Mouse (Mus musculus) neutrophil, adult 83 days (primary cell): ENCODE measurements around the gene Olfr213. TPM values are rescaled to one million over a fixed set of nuclear protein-coding genes. Genes with fewer than 3 reads are reported as not detected.

Experiments used
- total RNA-seq, 2 experiments: library from RNA; stranded (reverse); gene quantifications; one replicate each; pipeline ENCODE4 v1.2.4; 2023

Olfr213 gene
- not detected for total RNA-seq

DNA sequence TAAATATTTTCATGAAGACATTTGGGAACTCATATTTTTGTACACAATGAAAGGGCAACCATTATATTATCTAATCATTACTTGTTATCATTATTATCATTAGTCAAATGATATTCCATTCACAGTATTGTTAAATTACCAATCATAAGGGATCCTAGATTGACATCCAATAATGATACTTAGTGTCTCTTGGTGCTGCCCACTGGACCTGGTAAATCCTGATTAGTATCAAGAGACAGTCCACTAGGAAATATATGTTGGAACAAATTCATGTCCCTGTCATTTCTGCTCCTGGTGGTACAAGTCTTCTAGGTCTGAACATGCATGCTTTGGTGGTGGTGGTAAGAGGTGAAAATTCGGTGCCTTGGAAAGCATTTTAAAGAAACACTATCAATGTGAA, at the start of gene Olfr213:
Olfr213 (plus strand) TSS at position 301 of the 400 bp plus-strand sequence.

DNA sequence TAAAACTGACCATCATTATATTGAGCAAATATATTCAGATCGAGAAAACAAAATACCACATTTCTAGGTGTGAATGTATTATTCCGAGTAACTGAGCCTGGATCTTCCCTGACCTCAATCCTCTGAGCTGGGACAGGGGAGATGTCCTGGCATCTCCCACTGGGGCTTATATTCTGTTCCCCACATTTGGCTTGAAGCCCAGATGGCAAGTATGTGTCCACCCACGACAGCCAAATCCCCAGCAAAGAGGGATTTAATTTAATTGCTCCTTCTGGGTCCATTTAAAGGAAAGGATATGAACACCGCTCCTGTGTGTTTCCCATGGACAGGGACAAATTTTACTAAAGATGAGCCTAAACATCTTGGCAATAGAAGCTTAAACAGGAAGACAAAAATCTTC, 49.5 kb upstream of the Olfr213 start, which contains the start of gene Olfr211:
Olfr211 (plus strand) TSS at position 301 of the 400 bp plus-strand sequence.

DNA sequence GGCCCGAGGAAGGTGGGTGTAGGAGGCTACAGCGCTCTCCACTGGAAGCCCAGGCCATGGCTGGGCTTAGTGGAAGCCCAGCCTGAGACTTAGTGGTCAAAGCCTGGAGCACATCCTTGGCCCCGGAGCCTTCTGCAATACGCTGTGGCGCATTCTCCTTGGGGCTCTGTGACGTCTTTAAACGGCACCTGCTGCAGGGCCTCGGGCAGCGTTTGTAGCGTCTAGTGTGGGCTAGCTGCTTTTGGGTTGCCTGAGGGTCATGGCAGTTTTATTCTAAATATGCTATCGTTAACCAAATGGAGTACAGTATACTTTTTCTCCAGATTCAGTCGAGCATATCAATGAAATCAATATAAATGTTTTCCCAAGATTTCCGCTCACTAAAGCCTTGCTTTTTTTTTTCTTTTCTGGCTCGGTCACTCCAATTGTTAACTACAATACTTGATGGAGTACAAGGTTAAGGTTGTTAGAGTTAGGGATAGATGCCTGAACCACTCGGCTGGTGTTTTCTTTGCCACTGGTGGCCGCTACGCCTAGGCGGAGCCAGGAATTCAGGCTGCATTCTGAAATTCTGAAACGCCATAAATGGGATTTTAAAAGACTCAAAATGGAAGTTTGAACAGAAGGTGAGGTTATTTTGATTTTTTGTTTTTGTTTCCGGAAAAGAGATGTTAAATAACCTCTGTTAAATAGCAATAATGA, 31.8 kb upstream of the Olfr213 start, which contains the start of gene Olfr212:
Olfr212 (plus strand) TSS at position 215 of the 702 bp plus-strand sequence.

DNA sequence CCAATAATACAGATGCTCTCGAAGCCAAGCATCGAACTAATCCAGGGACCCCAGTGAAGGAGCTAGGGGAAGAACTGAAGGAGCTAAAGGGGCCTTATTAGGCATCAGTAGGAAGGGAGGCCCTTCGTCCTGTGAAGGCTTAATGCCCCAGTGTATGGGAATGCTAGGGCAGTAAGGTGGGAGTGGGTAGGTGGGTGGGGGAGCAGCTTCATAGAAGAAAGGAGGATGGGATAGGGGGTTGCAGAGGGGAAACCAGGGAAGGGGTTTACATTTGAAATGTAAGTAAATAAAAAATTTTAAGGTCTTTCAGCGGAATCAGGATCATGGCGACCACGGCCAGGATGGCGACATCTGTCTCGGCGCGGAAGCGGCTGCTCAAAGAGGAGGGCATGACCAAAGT, 12.6 kb downstream of the Olfr213 start, which contains the start of gene Gm5580:
Gm5580 (plus strand) TSS at position 301 of the 400 bp plus-strand sequence.

DNA sequence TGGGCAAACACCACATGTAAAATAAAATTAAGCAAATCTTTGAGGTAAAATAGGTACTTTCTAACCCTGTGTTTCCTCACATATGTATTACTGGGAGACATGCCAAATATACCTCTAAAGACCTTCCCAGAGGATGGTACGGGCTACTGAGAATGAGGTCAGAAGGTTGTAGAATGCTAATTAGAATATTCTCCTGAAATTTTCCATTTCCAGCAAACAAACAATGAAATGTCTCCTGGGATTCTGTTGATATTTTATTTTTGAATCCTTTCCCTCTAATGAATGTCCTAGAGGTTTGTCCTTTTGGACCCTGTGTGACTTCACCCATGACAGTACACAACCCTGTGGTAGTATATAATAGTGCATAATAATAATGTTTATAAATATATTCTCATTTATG, 15.7 kb downstream of the Olfr213 start, which contains the start of gene Olfr214:
Olfr214 (plus strand) TSS at position 301 of the 400 bp plus-strand sequence.

DNA sequence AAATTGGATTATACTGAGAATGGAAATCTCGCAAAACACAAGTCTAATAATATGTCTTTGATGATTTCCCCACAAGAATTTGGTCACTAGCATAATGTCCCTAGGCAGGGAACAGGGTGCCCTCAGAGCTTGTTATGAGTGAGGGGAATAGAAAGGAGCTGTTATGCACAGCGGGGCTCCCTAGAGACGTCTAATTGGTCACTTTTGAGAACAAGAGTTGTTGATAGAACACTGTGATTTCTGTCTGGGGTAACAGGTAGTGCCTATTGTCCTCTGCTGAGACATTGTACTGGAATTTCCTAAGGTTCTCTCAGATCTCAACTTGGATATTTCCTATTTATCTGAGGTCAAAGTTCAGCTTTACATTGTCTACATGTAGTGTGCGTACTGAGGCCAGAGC, 45.8 kb downstream of the Olfr213 start, which contains the start of gene Olfr215:
Olfr215 (minus strand) TSS at position 101 of the 400 bp plus-strand sequence.

Other genes starting within 250 kb of the Olfr213 start
- 10 to 100 TPM; 20.5 to 22.5 TPM for gene March8, start 200.4 kb upstream of the Olfr213 start, total RNA-seq
- 100 to 1,000 TPM; 239 to 243 TPM for gene Alox5, start 77.3 kb upstream of the Olfr213 start, total RNA-seq
- gene Olfr211, start 49.4 kb upstream of the Olfr213 start, total RNA-seq, result not detected
- gene Olfr212, start 31.9 kb upstream of the Olfr213 start, total RNA-seq, result under 1 TPM; 0.53 to 0.79 TPM
- gene Gm5580, start 12.7 kb downstream of the Olfr213 start, total RNA-seq, result 1 to 10 TPM; 2.0 to 2.6 TPM
- gene Olfr214, start 15.8 kb downstream of the Olfr213 start, total RNA-seq, result not detected
- gene Olfr215, start 45.7 kb downstream of the Olfr213 start, total RNA-seq, result not detected
- 10 to 100 TPM; 12.6 to 13.6 TPM for gene Zfp422, start 90.5 kb downstream of the Olfr213 start, total RNA-seq
- gene Depp1, start 112.2 kb downstream of the Olfr213 start, total RNA-seq, result not detected
- 100 to 1,000 TPM in 1 of 2 experiments, 10 to 100 TPM in 1; 97.6 to 122 TPM for gene Rassf4, start 135.5 kb downstream of the Olfr213 start, total RNA-seq
- gene Tmem72, start 178.5 kb downstream of the Olfr213 start, total RNA-seq, result under 1 TPM; 0.24 to 0.26 TPM